Mouse (Mus musculus): ENCODE data around the gene Gm28308.

Gm28308 gene

DNA sequence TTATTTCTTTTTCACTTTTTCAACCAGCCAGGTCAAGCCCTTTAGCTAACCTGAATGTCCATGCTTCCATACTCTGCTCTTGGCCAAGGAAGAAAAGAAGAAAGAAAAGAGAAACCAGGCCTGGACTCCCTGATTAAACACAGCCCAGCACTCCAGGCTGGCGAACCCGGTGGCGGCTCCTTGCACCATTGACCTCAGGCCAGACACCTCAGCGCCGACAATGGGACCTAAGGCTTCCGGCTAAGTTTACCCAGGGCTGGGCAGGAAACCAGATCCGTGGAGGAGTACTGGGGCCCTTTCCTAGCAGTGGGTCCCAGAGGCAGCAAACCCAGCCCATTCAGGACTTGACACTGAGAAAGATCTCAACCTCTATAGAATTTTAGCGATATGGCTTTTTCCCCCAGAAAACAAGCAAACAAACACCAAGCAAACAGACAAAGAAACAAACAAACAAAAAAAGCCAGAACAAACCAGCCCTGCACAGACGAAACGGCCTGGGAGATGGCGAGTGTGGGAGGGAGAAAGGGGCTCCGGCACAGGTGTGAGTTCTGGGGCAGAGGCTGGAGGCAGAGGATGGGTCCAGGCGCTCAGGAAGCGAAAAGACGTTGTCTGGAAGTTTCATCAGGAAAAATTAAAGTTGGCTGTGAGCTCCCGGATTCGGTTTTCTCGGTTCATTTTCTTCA is 18.9 kb upstream of the Gm28308 start:
- no peak for DNase-seq

DNA sequence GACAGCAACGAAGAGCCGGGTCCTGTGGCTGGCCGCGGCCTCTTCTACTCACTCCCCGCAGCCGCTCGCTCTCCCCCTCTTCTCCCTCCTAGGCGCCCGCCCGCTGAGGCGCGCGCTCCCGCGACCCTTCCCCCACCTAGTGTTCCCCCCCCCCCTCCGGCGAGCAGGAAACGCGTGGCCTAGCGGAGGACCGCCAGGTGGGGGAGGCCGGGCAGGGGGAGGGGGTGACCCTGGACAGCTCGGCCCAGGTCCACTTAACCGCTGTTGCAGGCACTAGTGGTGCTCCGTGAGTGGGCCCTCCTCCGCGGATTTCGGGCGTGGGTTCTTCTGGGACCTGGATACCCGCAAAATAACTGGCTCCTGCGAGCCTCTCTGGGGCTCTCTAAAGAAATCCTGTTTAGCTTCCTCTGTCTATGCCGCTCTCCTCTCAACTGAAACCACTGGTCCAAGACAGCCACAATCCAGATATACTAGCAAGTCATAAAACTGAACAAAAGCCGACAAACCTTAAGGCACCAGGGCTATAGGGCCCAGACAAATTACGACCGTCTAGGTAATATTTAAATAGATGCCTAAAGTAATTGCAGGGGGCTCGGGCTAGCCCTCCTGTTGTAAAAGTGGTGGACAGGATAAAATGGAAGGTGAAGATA is 17.5 kb upstream of the Gm28308 start, which contains the start of gene Hoxa9:
Gene Hoxa9 (minus strand): TSS at position 574 of the 650 bp plus-strand sequence.
- no peak for DNase-seq

DNA sequence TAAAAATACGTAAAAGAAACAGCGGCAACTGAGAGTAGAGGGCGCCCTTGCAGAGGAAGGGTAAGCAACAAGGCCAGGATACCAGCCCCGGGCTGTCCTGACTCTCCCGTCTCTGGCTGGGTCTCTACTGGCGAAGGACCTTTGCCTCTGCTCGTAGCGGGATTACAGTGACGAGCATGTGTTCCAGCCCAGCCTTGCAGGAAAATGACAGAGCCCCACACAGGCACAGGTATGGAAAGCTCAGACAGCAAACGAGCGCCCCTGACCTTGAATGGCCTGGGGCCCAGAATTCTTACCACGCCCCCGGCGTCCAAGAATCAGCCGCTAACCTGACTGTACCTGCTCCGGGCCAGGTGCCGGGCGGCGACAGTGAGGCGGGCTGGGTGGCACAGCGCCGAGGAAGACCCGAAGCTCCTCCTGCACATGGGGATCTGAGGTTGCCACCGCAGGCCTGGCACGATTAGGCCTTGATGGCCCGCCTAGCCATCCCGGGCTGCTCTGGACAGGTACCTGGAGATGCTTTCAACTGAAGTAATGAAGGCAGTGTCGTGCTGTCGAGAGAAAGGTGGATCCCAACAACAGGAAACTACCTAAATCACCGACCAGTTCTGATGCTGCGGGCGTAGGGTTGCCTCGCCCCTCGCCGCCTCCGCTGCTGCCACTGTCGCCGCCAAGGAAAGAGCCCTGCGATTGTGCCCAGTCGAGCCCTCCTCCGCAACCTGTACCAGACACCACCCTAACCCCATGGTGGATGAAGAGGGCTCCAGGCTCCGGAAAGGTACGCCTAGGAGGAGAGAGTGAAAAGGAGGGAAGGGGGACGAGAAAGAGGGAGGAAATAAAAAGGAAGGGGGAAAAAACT is 16.6 kb upstream of the Gm28308 start:
- DNase-seq, result no peak

DNA sequence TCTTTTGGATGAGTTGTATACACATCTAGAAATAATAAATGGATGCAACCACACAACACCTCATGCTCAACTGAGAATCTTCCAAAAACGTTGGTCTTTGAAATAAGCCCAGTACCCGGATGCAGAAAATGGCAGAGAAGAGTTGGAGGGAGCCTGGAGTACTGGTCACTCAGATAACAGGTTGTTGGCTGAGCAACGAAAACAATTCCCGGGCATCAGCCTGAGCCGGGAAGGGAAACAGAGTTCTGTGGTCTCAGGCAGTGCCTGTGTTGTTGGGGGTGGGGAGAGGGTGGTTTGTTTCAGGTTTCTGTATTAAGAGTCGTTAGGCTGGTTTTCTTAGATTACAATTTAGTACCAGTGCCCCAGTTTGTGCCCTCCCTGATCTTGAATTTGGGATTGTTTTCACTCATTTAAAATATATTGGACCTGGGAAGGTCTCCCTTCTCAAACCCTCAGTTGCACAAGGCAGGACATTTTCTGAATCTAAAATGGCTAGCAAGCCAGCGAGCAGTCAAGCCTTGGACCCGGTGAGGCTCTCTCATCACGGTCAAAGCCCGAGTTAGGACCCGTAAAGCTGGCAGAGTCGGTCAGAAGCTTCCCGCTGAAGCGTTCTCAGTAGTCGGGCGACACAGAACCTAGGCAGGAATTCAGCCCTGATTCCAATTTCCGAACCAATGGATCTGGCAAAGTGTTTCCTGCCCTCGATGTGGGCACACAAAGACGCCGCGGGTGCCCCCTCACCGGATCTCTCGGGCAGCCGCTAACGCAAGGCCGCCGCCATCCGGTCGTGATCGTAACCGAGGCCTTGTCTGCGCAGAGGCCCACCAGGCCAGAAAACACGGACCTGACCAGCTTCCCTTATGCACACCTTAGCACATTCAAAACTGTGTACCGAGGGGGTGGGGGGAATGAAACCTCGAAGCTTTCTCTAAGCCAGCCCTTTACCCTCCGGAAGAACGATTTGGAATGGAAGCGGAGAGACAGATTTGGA is 15.6 kb upstream of the Gm28308 start:
- DNase-seq, result no peak

DNA sequence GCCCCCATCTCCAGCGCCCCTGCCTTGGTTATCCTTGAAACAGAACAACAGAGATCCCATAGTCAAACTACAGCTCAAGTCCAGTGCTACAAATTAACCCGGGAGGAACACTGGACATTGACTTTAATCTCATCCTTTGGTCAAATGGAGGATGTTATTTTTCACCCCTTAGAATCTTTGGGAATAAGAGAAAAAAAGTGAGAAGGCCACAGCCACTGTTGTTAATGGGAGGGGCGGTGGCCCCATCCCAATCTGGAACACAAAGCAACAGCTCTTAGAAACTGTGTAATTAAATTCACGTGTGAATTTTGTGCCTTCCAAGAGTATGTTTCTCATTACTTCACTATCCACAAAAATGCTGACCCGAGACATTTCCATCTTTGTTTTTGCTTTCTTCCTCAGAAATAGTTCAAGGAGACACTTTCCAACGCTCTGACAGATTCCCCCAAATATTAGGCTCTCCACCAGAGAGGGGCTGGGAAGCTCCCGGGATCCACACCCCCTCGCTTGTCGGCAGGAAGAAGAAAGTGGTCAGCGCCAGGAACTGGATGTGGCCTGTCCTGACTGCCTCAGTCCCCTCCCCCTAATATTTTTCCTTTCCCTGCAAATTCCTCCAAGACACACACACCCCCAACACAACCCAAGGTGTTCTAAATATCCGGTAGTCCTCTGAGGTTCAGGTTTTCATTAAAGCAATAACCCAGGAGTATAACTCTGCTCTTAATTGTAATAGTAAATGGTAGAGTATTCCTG is 14.5 kb upstream of the Gm28308 start:
- no peak for DNase-seq

DNA sequence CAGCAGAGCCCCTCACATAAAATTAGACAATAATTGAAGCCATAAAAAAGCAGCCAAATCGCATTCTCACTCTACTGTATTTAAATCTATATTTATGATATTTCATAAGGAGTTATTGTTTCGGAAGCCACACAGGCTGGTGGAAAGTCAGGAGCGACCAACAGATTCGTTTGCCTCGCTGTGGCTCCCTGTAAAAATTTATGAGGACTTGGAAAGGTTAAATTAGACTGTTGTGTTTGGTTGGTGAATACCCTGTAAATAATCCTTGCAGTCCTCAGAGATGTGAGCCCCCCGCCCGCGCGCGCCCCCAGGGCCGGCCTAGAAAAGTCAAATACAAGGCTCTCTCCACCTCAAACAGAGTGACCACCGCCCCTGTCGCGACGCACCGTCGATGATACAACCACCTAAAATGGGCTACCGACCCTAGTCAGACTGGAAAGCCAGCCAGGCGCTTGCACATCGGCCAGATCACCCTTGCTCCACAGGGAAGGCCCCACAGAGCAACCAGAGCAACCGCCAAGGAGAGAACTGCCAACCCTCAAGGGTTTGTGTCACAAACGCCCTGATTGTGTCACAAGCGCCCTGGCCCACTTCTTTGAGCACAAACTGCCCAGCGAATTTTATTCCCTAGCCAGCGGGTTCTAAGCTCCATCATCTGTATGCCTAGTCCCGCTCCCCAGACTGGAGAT is 13.6 kb upstream of the Gm28308 start:
- no peak for DNase-seq

DNA sequence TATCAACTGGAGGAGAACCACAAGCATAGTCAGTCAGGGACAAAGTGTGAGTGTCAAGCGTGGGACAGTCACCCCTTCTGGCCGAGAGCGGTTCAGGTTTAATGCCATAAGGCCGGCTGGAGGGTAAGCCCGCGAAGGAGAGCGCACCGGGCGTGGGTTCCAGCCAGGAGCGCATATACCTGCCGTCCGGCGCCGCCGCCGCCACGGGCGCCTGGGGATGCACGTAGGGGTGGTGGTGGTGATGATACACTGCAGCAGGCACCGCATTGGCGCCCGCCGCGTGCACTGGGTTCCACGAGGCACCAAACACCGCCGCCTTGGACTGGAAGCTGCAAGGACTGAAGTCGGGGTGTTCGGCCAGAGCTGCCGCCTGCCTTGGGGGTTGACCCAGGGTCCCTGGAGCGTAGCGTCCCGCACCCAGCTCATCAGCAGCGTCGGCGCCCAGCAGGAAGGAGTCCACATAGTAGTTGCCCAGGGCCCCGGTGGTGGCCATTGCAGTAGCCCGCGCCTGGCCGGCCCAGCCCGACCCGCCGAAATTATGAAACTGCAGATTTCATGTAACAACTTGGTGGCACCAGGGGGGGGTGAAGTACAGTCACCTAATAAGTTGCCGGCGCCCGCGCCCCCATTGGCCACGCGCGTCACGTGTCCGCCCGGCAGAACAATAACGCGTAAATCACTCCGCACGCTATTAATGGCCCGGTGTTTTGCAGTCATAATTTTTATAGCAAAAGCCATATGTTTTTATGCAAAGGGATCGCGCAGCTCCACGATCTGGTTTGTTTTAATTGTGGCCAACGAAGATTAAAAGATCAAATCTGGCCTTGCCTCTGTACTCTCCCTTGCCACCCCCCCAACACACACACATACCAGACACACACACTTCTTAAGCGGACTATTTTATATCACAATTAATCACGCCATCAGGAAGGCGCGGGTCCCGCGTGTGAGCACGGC is 12.8 kb upstream of the Gm28308 start:
- no peak for DNase-seq

DNA sequence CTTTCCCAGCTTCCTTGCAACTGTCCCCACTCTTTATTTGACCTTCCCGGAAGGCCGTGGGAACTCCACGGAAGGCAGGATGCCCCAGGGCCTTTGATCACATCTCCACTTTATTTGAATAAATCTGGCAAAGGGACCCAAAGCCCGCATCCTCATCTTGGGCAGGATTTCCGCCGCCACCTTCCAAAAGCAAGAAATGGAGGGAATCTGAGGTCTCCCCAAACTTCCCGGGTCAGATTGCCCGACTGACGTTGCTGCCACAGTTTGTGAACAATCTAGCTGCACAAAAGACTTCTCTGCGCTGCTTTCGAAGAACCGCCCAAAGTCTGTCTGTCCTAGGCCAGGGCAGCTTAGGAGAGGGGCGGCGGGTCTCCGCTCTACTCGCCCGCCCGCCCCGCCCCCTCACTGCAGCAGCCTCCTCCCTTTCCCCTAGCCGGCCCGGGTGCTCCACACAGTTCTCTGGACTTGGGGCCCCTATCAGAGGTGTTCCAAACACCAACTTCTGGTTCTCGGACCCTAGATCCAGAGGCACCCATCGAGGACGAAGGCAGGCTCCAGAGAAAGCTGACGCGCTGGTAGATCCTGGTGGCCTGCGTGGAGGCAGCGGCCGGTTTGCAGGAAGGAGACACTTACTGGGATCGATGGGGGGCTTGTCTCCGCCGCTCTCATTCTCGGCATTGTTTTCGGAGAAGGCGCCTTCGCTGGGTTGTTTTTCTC is 11.9 kb upstream of the Gm28308 start:
- DNase-seq, result no peak

DNA sequence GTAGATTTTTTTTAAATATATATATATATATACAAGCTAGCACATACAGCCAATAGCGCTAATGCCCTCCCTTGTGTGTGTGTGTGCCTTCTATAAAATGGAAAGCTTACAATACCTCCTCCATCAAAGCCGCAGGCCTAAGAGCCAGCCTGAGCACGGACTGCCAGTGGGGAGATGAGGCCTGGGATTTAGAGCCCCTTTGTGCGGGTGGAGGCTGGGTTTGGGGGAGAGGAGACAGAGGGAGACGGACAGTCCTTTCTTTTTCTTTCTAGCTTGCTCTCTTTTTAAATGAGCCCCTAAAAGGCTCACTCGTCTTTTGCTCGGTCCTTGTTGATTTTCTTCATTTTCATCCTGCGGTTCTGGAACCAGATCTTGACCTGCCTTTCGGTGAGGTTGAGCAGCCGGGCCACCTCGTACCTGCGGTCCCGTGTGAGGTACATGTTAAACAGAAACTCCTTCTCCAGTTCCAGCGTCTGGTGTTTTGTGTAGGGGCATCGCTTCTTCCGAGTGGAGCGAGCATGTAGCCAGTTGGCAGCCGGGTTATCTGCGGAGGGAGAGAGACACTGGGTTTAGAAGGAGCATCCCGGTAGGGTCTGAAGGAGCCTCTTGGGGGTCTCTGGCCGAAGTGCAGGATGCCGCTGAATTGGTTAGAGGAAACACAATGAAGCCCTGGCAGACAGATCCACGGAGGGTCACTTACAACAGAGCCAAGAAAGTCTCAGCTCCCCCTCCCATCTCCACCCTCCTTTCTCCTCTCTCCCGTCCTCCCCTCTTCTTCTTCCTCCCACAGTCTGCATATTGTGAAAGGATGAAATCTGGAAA is 11.0 kb upstream of the Gm28308 start:
- no peak for DNase-seq

DNA sequence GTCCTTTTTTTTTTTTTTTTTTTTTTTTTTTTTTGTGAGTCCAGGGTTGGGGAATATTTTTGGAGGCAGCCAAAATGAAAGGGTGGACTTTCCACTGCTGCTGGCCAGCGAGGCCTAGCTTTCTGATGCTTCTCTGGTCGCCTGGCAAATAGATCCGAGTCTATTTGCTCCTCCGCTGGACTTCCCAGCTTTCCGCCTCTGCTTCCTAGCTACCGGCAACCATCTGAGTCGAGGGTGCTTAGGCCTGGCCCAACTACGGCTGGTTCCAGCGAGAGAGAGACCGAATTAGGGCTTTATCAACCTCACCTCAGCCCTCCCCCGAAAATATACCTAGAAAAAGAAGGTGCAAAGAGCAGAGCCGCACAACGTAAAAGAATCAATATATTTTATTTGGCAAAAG is 9.6 kb upstream of the Gm28308 start:
- DNase-seq, result no peak

DNA sequence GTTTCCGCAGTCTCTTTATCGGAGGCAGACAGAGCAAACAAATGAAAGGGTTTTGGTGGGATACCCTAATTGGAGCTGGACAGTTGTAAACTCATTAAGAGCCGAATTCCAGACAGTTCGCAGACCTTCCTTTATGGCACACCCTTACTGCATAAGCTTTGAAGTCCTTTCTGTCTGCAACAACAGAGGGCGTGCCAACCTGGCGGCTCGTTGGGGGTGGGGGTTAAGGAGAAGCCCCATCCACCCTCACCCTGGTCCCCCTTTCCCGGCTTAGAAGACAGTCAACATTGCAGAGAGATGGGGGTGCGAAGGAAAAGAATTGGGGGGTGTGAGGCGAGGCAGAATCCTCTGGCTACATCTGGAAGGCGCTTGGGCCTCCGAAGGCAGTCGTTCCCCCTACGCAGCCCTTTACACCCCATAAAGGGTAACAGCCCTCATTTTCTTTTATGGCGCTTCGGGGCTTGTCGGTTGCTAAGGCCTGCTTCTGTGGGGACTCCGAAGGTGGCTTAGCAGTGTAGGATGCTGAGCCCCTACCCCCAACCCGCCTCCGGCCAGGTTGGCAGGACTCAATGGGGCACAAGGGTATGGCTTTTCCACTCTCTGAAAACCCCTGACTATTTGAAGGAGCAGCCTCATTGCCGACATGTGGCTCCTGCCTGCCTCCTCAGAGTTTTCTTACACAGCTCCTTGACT is 9.0 kb upstream of the Gm28308 start:
- no peak for DNase-seq

DNA sequence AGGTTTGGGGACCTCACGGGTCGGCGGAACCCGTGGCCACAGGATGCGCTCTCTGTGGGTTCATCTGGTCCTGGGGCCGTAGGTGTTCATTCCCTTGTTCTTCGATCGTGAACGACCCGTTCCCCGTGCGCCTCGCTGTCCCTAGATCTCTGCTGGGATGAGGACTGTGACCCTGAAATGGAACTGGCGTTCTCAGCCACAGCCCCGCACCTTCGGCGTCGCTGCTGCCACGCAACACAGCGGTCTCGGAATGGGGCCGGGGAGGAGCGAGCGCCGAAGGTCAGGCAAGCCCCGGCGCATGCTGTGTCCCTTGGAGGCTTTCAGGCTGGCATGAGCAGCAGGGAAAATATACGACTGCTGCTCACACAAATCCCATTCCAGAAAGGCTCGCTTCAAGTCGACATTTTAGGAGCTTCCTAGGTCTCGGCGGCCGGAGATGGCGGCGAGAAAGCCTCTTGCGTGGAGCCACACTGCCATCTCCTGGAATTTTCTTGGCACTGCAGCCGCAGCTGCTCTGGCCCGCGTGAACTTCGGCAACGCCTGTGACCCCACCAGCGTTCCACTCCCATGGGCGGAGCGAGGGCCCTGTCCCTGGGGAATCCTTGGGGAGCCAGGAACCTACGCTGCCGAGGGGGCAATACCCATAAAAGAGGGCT is 8.3 kb upstream of the Gm28308 start, which contains the start of gene Hoxa7:
Gene Hoxa7 (minus strand): TSS at position 518 of the 656 bp plus-strand sequence.
- DNase-seq, result peak; percentile 90

DNA sequence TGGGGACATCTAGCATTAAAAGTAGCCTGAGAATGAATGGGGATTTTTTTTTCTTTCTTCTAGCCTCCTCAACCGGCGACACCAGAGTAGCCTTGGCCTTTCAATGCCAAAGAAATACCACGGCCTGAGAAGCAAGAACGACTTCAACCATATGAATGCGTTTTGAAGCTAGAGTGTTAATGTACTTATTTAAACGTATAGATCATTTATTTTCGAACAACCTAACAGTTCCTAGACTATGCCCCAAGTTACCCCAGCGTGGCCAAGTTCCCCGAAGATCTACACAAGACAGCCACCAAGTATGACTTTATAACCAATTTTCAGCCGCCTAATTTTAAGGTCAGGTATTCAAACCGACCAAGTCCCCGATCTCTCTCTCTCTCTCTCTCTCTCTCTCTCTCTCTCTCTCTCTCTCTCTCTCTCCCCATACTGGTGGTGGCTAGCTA is 7.7 kb upstream of the Gm28308 start:
- no peak for DNase-seq

DNA sequence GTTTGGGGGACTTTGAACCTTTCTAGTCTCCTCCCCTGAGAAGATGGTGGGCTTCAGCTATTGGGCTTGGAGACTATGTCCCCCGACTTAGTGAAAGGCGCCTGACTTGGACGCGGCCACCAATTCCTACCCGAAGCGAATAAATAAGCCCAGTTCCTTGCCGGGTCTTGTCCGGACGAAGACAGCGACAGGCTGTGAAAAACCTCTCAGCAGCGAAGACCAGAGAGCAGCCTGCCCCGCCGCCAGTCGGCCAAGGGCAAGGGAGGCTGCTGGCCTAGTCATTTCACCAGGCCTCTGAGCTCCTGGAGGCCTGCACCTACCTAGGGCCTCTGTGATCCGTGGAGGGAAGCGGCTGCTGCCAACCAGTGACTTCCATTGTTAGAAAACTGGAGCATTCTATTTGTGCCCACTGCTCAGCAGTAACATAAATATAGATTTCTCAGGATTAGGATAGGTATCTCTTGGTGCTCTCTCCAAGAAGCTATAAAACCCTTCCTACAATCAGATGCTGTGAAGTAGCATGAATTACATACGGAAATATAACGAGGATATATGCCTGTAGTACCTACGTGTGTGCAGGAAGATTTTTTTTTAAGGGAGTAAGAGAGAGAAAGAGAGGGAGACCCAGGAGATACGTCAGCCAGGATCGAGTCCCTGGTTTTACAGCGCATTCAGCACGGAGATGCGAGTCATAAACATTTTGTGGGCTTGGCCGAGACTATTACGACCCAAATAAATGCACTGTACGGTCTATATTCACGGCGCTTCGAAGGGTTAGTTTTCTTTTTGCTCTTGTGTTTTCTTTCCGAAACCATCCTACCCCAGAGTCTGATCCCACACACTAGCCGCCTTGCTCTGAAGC is 7.1 kb upstream of the Gm28308 start:
- DNase-seq, result no peak

DNA sequence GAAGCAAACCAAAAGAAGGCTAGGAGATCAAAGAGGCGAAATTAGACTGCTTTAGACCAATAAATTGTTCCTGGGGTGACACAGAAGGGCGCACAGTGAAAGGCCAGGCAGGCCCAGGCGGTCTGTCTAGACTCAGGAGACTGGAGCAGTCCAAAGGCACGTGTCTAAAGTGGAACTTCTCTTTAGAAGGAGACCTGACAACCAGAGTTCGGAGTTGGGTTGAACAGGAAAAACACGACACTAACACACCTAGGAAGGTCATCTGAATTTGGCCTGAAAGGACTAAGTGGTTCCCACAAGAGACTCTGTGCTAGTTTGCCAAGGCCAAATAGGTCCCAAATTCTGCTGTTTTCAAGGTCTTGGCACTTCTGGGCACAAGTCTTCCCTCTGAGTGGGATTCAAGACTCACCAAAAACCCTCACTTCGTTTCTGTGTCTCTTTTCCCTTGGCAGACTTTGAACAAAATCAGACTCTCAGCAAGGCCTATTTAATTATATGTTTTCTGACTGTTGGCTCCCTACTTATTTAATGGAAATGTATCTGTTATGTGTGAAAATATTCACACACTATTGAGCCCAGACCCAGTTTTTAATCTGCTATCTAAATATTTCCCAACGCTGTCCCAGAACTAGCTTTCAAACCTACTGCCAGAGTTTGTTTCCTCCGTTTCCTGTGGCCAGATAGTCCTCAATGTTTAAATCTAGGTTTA is 6.2 kb upstream of the Gm28308 start:
- DNase-seq, result no peak

Data from lung, postnatal 10 days (tissue).